Mouse (Mus musculus) heart, adult 2 months (tissue): ENCODE data around the gene Efcab9. TPM values are rescaled to one million over a fixed set of nuclear protein-coding genes. Genes with fewer than 3 reads are reported as not detected.

ENCODE experiments used
- DNase-seq, 2 experiments: peaks; one replicate each; pipeline ENCODE4 v3.0.0; 2021
- H3K27ac ChIP-seq: fragments of 200-600 bp; 2 replicates; pipeline ENCODE4 v1.8.1; 2022
- H3K27me3 ChIP-seq: fragments of 200-500 bp; 2 replicates; pipeline ENCODE4 v1.6.1; 2012; ENCODE audit warnings: mild to moderate bottlenecking, low read length, inconsistent platforms, mixed read lengths; ENCODE audit not compliant: control insufficient read depth, insufficient read depth
- H3K36me3 ChIP-seq: fragments of 200-500 bp; 2 replicates; pipeline ENCODE4 v1.6.1; 2012; ENCODE audit warnings: low read length, inconsistent platforms; ENCODE audit not compliant: control insufficient read depth, insufficient read depth
- H3K4me1 ChIP-seq: fragments of 200-500 bp; 2 replicates; pipeline ENCODE4 v1.6.1; 2011; ENCODE audit warnings: low read length; ENCODE audit not compliant: control insufficient read depth, insufficient read depth
- H3K4me3 ChIP-seq: fragments of 200-600 bp; 2 replicates; pipeline ENCODE4 v1.8.1; 2022
- H3K79me2 ChIP-seq: fragments of 200-500 bp; replicated peaks from 2 replicates; pipeline ENCODE4 v1.6.1; 2012; ENCODE audit warnings: mild to moderate bottlenecking, inconsistent platforms, low read length, moderate library complexity, mixed read lengths; ENCODE audit not compliant: control insufficient read depth, insufficient read depth
- H3K9ac ChIP-seq: fragments of 200-500 bp; 2 replicates; pipeline ENCODE4 v1.6.1; 2012; ENCODE audit warnings: low read depth, mild to moderate bottlenecking, control low read depth, inconsistent platforms, low read length, mixed read lengths
- CTCF ChIP-seq: fragments of 200-600 bp; IDR thresholded peaks from 2 replicates; pipeline ENCODE4 v1.8.1; 2022; ENCODE audit warnings: antibody characterized with exemption, mild to moderate bottlenecking, moderate library complexity
- EP300 ChIP-seq: fragments of 200-500 bp; IDR thresholded peaks from 2 replicates; pipeline ENCODE4 v1.6.1; 2011; ENCODE audit warnings: low read depth, low read length, control low read depth; ENCODE audit not compliant: insufficient read depth
- POLR2A ChIP-seq: fragments of 200-500 bp; IDR thresholded peaks from 2 replicates; pipeline ENCODE4 v1.6.1; 2011; ENCODE audit warnings: mild to moderate bottlenecking, low read depth, low read length, control low read depth; ENCODE audit not compliant: insufficient read depth
- WGBS: fragments of 180-500 bp; shearing (Covaris S2); methylation state at CpG from one replicate; pipeline ENCODE4 v1.1.7; 2018; 5-methylcytosine and 5-hydroxymethylcytosine counted together
- intact Hi-C: fragments of 180-260 bp; cut with DNase I; formaldehyde crosslinking; loops from one replicate; pipeline ENCODE4 v1.15.1; 2025
- polyA plus RNA-seq: library from polyadenylated mRNA; depleted of rRNA; stranded (reverse); fragments of >200 nt; gene quantifications from 2 replicates; pipeline ENCODE4 v1.2.3, GENCODE M21; 2012
- total RNA-seq, 2 experiments: library from RNA; stranded (reverse); gene quantifications; 2 replicates each; pipeline ENCODE4 v1.2.3; 2021

The Efcab9 gene
- total and polyA plus RNA-seq, 3 experiments: not detected

GRCm38 (mm10) chr11:32573669-32574068, 41.8 kb upstream of the Efcab9 start:
- H3K4me1 ChIP-seq: peaks cover 5% of the 10 kb centered on the region
- TF ChIP-seq EP300 (no peak), CTCF (no peak), POLR2A (no peak)
- no peak overlapping the region for H3K27ac ChIP-seq
- no peaks in the 10 kb centered on the region for H3K36me3 ChIP-seq
- 71% methylated on average over 2 of the region's 2 CpGs for WGBS
- intact Hi-C loops: no loop called here
- no peaks in the 10 kb centered on the region for H3K79me2 ChIP-seq
- H3K27me3 ChIP-seq: no peaks in the 10 kb centered on the region
- no peak for DNase-seq
- H3K4me3 ChIP-seq: no peak overlapping the region
- H3K9ac ChIP-seq: no peak overlapping the region

- H3K4me1 ChIP-seq: peaks cover 10% of the 10 kb centered on the region
- WGBS: 74% methylated on average over 6 of the region's 6 CpGs
- H3K79me2 ChIP-seq: no peaks in the 10 kb centered on the region
- no peaks in the 10 kb centered on the region for H3K36me3 ChIP-seq
- no peak for DNase-seq
- TF ChIP-seq CTCF (no peak), EP300 (no peak), POLR2A (no peak)
- no peak overlapping the region for H3K4me3 ChIP-seq
- no peak overlapping the region for H3K9ac ChIP-seq
- intact Hi-C loops: no loop called here
- H3K27me3 ChIP-seq: no peaks in the 10 kb centered on the region
- no peak overlapping the region for H3K27ac ChIP-seq
These were observed 39.2 kb upstream of the Efcab9 start for GRCm38 (mm10) chr11:32571103-32571502.

- Histone ChIP-seq H3K4me3 (no peak overlapping the region), H3K36me3 (no peaks in the 10 kb centered on the region), H3K79me2 (no peaks in the 10 kb centered on the region), H3K9ac (no peak overlapping the region), H3K27me3 (no peaks in the 10 kb centered on the region), H3K4me1 (peaks cover 25% of the 10 kb centered on the region), H3K27ac (no peak overlapping the region)
- intact Hi-C loops: no loop called here
- no peak for DNase-seq
- TF ChIP-seq EP300 (no peak), CTCF (no peak), POLR2A (no peak)
- 76% methylated on average over 15 of the region's 15 CpGs for WGBS
These were observed 36.9 kb upstream of the Efcab9 start for GRCm38 (mm10) chr11:32568637-32569293.

DNA sequence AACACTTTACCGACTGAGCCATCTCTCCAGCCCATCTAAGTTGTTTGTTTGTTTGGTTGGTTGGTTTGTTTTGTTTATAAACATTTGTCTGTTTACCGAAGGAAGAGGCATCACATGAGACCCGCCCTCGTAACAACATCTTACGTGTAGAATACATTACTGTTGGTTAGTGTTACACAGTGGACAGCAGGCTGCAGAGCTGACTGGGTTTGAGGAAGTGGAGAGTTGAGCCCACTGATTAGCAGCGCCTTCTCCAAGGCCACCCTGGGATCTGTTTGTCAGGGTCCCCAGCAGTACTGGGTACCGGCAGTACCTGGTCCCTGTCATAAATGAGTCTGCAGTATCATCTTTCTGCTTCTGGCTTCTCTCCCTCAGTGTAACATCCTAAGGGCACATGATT, 36.2 kb upstream of the Efcab9 start:
- H3K36me3 ChIP-seq: no peaks in the 10 kb centered on the region
- H3K4me3 ChIP-seq: no peak overlapping the region
- H3K9ac ChIP-seq: no peak overlapping the region
- no peak for TF ChIP-seq POLR2A
- no peak for TF ChIP-seq EP300
- no peak for TF ChIP-seq CTCF
- no peaks in the 10 kb centered on the region for H3K79me2 ChIP-seq
- H3K4me1 ChIP-seq: peaks cover 30% of the 10 kb centered on the region
- WGBS: 85% methylated on average over 7 of the region's 7 CpGs
- no peak overlapping the region for H3K27ac ChIP-seq
- no peak for DNase-seq
- intact Hi-C loops: no loop called here
- H3K27me3 ChIP-seq: no peaks in the 10 kb centered on the region

GRCm38 (mm10) chr11:32567000-32567855, 35.3 kb upstream of the Efcab9 start:
- Histone ChIP-seq H3K4me1 (peaks cover 33% of the 10 kb centered on the region), H3K27ac (no peak overlapping the region), H3K79me2 (no peaks in the 10 kb centered on the region), H3K36me3 (no peaks in the 10 kb centered on the region), H3K27me3 (no peaks in the 10 kb centered on the region), H3K4me3 (no peak overlapping the region), H3K9ac (no peak overlapping the region)
- WGBS: 79% methylated on average over 10 of the region's 10 CpGs
- TF ChIP-seq EP300 (no peak), CTCF (no peak), POLR2A (no peak)
- DNase-seq: no peak
- intact Hi-C loops: no loop called here

DNA sequence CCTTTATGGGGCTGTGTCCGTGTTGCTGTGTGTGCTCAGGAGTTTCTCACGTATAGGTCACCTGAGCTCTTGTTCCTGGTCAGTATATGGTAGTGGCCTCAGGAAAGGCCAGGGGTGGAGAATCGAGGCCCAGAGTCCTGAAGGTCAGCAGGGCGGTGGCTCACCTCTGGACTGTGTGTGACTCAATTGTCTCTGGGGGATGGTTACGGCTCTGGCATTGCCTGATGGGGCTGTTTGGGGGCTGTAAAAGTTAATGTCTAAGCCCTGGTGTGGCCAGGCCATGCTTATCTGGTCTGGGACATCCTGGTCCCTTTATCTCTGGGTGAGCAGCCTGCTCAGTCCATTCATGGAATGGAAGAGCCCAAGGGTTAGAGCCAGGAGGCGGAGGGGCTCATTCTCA, 34.3 kb upstream of the Efcab9 start:
- no peak for DNase-seq
- Histone ChIP-seq H3K4me1 (peaks cover 38% of the 10 kb centered on the region), H3K9ac (no peak overlapping the region), H3K36me3 (no peaks in the 10 kb centered on the region), H3K27ac (no peak overlapping the region), H3K4me3 (no peak overlapping the region), H3K27me3 (no peaks in the 10 kb centered on the region), H3K79me2 (no peaks in the 10 kb centered on the region)
- no peak for TF ChIP-seq CTCF
- TF ChIP-seq POLR2A: no peak
- no peak for TF ChIP-seq EP300
- intact Hi-C loops: no loop called here
- WGBS: 79% methylated on average over 6 of the region's 6 CpGs
